Mouse (Mus musculus): Measurements from ENCODE around the gene Olfr487. TPM values are rescaled to one million over a fixed set of nuclear protein-coding genes. Genes with fewer than 3 reads are reported as not detected.

Olfr487 gene
- polyA plus RNA-seq, 1 experiment from 2014 or later = not detected

- H3K4me2 ChIP-seq (ENCODE audit: low read depth, low read length) = no peak within 1 kb of the TSS
- no peaks in the 10 kb centered on the region for H3K27me3 ChIP-seq (ENCODE audit: control insufficient read depth, insufficient read depth, low read length)
- H3K36me3 ChIP-seq (ENCODE audit: control insufficient read depth, insufficient read depth, low read length) = no peaks in the 10 kb centered on the region
- H3K9me3 ChIP-seq (replicated peaks; ENCODE audit: control insufficient read depth, low read length) = no peaks in the 10 kb centered on the region
- H3K9ac ChIP-seq (ENCODE audit: low read length) = no peak within 1 kb of the TSS
- ATAC-seq (ENCODE audit: insufficient read depth, low FRiP score) = no peak
- no peak within 1 kb of the TSS for H3K4me3 ChIP-seq (replicated peaks; ENCODE audit: low read length)
- H3K4me1 ChIP-seq (ENCODE audit: control insufficient read depth, insufficient read depth, low read length) = no peaks in the 10 kb centered on the region
- H3K27ac ChIP-seq (ENCODE audit: low read length) = no peak within 1 kb of the TSS
Observed at GRCm38 (mm10) chr7:108159771-108160170, 54.7 kb downstream of the Olfr487 start, which contains the start of gene Olfr485. Gene Olfr485 (minus strand): TSS chr7:108159871.

Other genes with a start within 250 kb of the Olfr487 start
- not detected in 2 replicates for gene Olfr476, start 249.8 kb downstream of the Olfr487 start, polyA plus RNA-seq (2015; fragmentation: Nextera tagmentation; extraction: Ambion mirVana)
- gene Olfr477, start 227.9 kb downstream of the Olfr487 start, polyA plus RNA-seq (2015; fragmentation: Nextera tagmentation; extraction: Ambion mirVana) = not detected in 2 replicates
- not detected in 2 replicates for gene Olfr478, start 180.6 kb downstream of the Olfr487 start, polyA plus RNA-seq (2015; fragmentation: Nextera tagmentation; extraction: Ambion mirVana)
- gene Olfr479, start 163.9 kb downstream of the Olfr487 start, polyA plus RNA-seq (2015; fragmentation: Nextera tagmentation; extraction: Ambion mirVana) = not detected in 2 replicates
- gene Olfr480, start 147.3 kb downstream of the Olfr487 start, polyA plus RNA-seq (2015; fragmentation: Nextera tagmentation; extraction: Ambion mirVana) = not detected in 2 replicates
- not detected in 2 replicates for gene Olfr481, start 134.8 kb downstream of the Olfr487 start, polyA plus RNA-seq (2015; fragmentation: Nextera tagmentation; extraction: Ambion mirVana)
- gene Olfr482, start 117.0 kb downstream of the Olfr487 start, polyA plus RNA-seq (2015; fragmentation: Nextera tagmentation; extraction: Ambion mirVana) = 0.18 and 0.24 TPM in 2 replicates
- not detected in 2 replicates for gene Olfr483, start 113.8 kb downstream of the Olfr487 start, polyA plus RNA-seq (2015; fragmentation: Nextera tagmentation; extraction: Ambion mirVana)
- gene Olfr484, start 87.2 kb downstream of the Olfr487 start, polyA plus RNA-seq (2015; fragmentation: Nextera tagmentation; extraction: Ambion mirVana) = not detected in 2 replicates
- not detected in 2 replicates for gene Olfr485, start 54.8 kb downstream of the Olfr487 start, polyA plus RNA-seq (2015; fragmentation: Nextera tagmentation; extraction: Ambion mirVana)
- gene Olfr486, start 41.9 kb downstream of the Olfr487 start, polyA plus RNA-seq (2015; fragmentation: Nextera tagmentation; extraction: Ambion mirVana) = not detected in 2 replicates
- gene Olfr488, start 43.7 kb upstream of the Olfr487 start, polyA plus RNA-seq (2015; fragmentation: Nextera tagmentation; extraction: Ambion mirVana) = not detected in 2 replicates
- gene Olfr490, start 74.3 kb upstream of the Olfr487 start, polyA plus RNA-seq (2015; fragmentation: Nextera tagmentation; extraction: Ambion mirVana) = not detected in 2 replicates
- gene Olfr491, start 98.8 kb upstream of the Olfr487 start, polyA plus RNA-seq (2015; fragmentation: Nextera tagmentation; extraction: Ambion mirVana) = not detected in 2 replicates
- gene Olfr492, start 109.0 kb upstream of the Olfr487 start, polyA plus RNA-seq (2015; fragmentation: Nextera tagmentation; extraction: Ambion mirVana) = not detected in 2 replicates
- not detected in 2 replicates for gene Olfr493, start 132.3 kb upstream of the Olfr487 start, polyA plus RNA-seq (2015; fragmentation: Nextera tagmentation; extraction: Ambion mirVana)
- gene Olfr494, start 150.7 kb upstream of the Olfr487 start, polyA plus RNA-seq (2015; fragmentation: Nextera tagmentation; extraction: Ambion mirVana) = not detected in 2 replicates
- gene Olfr495, start 178.5 kb upstream of the Olfr487 start, polyA plus RNA-seq (2015; fragmentation: Nextera tagmentation; extraction: Ambion mirVana) = not detected in 2 replicates
- not detected in 2 replicates for gene Olfr497, start 205.8 kb upstream of the Olfr487 start, polyA plus RNA-seq (2015; fragmentation: Nextera tagmentation; extraction: Ambion mirVana)

Measured in stomach, embryonic 16.5 days (tissue).